Mouse (Mus musculus) hindbrain, embryonic 14.5 days (tissue): Measurements from ENCODE around the gene Gga3. TPM values are rescaled to one million over a fixed set of nuclear protein-coding genes. Genes with fewer than 3 reads are reported as not detected.

Experiments
- ATAC-seq: fragments of 200-750 bp; cut with Nextera tagmentation; 2 replicates; pipeline ENCODE4 v1.8.0; 2017; ENCODE audit warnings: moderate number of reproducible peaks, mild to moderate bottlenecking, moderate TSS enrichment, moderate library complexity; ENCODE audit not compliant: low FRiP score
- DNase-seq: peaks from one replicate; pipeline ENCODE4 v3.0.0-alpha.2; 2015; ENCODE audit warnings: low spot score
- H3K27ac ChIP-seq: fragments of 300-500 bp; sonication (generic); 2 replicates; pipeline ENCODE4 v1.5.1; 2014; ENCODE audit warnings: mild to moderate bottlenecking, moderate library complexity
- H3K27me3 ChIP-seq: fragments of 300-500 bp; sonication (generic); 2 replicates; pipeline ENCODE4 v1.6.1; 2014; ENCODE audit warnings: mild to moderate bottlenecking, low read length, mixed read lengths; ENCODE audit not compliant: control insufficient read depth, insufficient read depth
- H3K36me3 ChIP-seq: fragments of 300-500 bp; sonication (generic); replicated peaks from 2 replicates; pipeline ENCODE4 v1.6.1; 2014; ENCODE audit not compliant: control insufficient read depth, insufficient read depth
- H3K4me1 ChIP-seq: fragments of 300-500 bp; sonication (generic); replicated peaks from 2 replicates; pipeline ENCODE4 v1.6.1; 2014; ENCODE audit warnings: antibody characterized with exemption, low read length, mixed read lengths; ENCODE audit not compliant: control insufficient read depth, insufficient read depth
- H3K4me2 ChIP-seq: fragments of 300-500 bp; sonication (generic); replicated peaks from 2 replicates; pipeline ENCODE4 v1.6.1; 2014; ENCODE audit warnings: mild to moderate bottlenecking, moderate library complexity
- H3K4me3 ChIP-seq: fragments of 300-500 bp; sonication (generic); replicated peaks from 2 replicates; pipeline ENCODE4 v1.5.1; 2014; ENCODE audit warnings: mild to moderate bottlenecking, low read length
- H3K9ac ChIP-seq: fragments of 300-500 bp; sonication (generic); 2 replicates; pipeline ENCODE4 v1.6.1; 2014
- H3K9me3 ChIP-seq: fragments of 300-500 bp; sonication (generic); 2 replicates; pipeline ENCODE4 v1.6.1; 2016; ENCODE audit warnings: low read length; ENCODE audit not compliant: control insufficient read depth
- WGBS: fragments of 180-500 bp; shearing (Covaris S2); extraction: QIAGEN DNeasy Blood & Tissue Kit; methylation state at CpG from one replicate; pipeline ENCODE4 v1.1.7; 2014; 5-methylcytosine and 5-hydroxymethylcytosine counted together
- polyA plus RNA-seq: library from polyadenylated mRNA; unstranded; fragments of >200 nt; fragmentation: Nextera tagmentation; extraction: Ambion mirVana; gene quantifications from 2 replicates; pipeline ENCODE4 v1.2.1, GENCODE M21; 2014

Gene Gga3
- polyA plus RNA-seq, 1 experiment from 2014 or later, result 39.4 TPM

DNA sequence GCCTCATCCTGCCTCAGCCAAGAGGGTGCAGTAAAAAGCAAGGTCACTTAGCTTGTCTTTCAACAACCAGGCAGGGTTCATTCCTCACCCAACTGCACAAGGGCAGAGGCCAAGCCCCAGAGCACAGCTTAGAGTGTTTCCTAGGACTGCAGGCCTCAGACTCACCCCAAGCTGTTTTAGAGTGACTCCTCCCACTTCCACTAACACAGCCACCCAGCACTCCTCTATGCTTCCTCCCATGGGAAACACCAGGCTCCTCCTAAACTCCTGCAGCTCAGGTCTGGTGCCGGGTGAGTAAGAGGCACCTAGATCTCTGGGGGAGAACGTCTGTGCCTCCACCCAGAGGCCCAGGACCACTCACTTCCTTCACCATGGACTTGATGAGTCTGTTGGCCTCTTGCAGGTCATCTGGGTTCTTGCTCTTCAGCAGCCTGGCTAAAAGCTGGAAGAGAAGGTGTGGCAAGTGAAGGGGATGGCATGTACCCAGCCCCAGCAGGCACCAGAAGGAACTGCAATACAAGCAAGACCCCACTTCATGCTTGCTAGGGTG, 13.2 kb downstream of the Gga3 start:
- ATAC-seq, result no peak
- peaks cover 94% of the 10 kb centered on the region for H3K36me3 ChIP-seq
- WGBS, result 91% methylated on average over 2 of the region's 2 CpGs

DNA sequence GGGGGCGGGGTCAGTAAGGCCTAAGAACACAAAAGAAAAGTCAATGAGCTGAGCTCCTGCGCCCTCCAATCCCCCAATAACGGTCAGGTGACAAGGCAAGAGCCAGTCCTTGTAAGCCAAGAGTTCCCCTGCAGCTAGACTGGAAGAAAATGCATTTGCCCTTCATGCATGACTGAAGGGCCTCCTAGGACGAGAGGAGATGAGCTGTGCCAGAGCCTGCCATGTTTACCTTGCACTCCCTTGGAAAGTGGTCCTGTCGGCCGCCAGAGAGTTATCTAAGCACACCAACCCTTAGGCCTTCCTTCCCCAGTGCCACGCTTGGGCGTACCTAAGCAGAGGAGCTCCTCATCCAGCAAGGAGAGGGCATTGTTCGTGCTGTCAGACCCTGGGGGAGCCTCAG, 15.9 kb downstream of the Gga3 start:
- Histone ChIP-seq H3K9me3 (no peaks in the 10 kb centered on the region), H3K27me3 (no peaks in the 10 kb centered on the region), H3K4me1 (no peaks in the 10 kb centered on the region), H3K4me2 (no peak overlapping the region), H3K27ac (no peak overlapping the region), H3K4me3 (no peak overlapping the region), H3K9ac (no peak overlapping the region), H3K36me3 (peaks cover 97% of the 10 kb centered on the region)
- DNase-seq, result no peak
- ATAC-seq, result no peak
- 84% methylated on average over 9 of the region's 9 CpGs for WGBS

More for the DNA sequence above, 13.2 kb downstream of the Gga3 start:
- H3K27me3 ChIP-seq, result no peaks in the 10 kb centered on the region
- H3K9ac ChIP-seq, result no peak overlapping the region
- no peak overlapping the region for H3K4me2 ChIP-seq
- no peak overlapping the region for H3K27ac ChIP-seq
- H3K4me1 ChIP-seq, result no peaks in the 10 kb centered on the region
- DNase-seq, result no peak
- no peaks in the 10 kb centered on the region for H3K9me3 ChIP-seq
- no peak overlapping the region for H3K4me3 ChIP-seq

DNA sequence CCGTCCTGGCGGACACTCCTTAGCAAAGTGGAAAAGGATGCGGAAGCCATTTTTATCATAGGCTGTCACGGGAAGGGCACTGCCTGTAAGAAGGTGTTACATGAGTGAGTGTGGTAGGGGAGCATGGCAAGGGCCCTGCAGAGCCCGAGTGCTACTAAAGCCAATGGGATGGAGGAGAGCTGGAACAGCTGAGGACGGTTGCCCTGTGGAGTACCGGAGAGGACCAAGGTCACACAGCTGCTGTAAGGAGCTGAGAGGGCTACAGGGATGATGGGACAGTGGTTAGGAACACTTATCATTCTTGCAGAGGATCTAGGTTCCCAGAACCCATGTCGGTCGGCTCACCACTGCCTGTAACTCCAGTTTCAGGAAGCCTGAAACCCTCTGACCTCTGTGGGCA, 17.4 kb downstream of the Gga3 start:
- no peak overlapping the region for H3K27ac ChIP-seq
- ATAC-seq (no peak), DNase-seq (no peak)
- no peak overlapping the region for H3K4me3 ChIP-seq
- H3K27me3 ChIP-seq, result no peaks in the 10 kb centered on the region
- no peak overlapping the region for H3K9ac ChIP-seq
- H3K9me3 ChIP-seq, result no peaks in the 10 kb centered on the region
- no peaks in the 10 kb centered on the region for H3K4me1 ChIP-seq
- H3K4me2 ChIP-seq, result no peak overlapping the region
- WGBS, result 92% methylated on average over 9 of the region's 9 CpGs
- peaks cover 97% of the 10 kb centered on the region for H3K36me3 ChIP-seq

DNA sequence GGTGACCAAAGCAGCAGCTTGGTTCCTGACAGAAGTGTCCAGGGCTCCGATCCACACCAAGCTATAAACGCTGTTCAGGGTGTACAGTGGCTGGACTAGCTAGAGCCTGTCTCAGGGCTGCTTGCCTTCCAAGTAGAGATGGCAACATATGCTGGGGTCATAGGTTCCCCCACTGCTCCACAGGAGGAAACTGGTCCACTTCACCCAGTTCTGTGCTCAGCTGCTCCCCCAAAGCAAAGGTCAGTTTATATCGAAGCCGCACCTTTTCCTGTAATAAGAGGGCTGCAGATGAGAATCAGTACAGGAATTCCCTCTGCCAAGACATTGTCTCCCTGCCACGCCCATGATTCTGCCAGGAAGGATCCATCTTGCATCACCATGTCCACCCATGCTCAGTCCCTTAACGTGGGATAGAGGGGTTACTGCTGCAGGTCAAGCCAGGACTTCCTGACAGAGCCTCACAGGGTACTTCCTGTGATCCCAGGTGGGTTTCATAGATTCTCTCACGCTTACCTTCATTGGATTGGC, 18.2 kb downstream of the Gga3 start:
- no peak overlapping the region for H3K4me3 ChIP-seq
- ATAC-seq (no peak), DNase-seq (no peak)
- H3K4me1 ChIP-seq, result no peaks in the 10 kb centered on the region
- H3K27me3 ChIP-seq, result no peaks in the 10 kb centered on the region
- H3K27ac ChIP-seq, result no peak overlapping the region
- peaks cover 97% of the 10 kb centered on the region for H3K36me3 ChIP-seq
- 89% methylated on average over 7 of the region's 7 CpGs for WGBS
- H3K9ac ChIP-seq, result no peak overlapping the region
- no peak overlapping the region for H3K4me2 ChIP-seq
- no peaks in the 10 kb centered on the region for H3K9me3 ChIP-seq

DNA sequence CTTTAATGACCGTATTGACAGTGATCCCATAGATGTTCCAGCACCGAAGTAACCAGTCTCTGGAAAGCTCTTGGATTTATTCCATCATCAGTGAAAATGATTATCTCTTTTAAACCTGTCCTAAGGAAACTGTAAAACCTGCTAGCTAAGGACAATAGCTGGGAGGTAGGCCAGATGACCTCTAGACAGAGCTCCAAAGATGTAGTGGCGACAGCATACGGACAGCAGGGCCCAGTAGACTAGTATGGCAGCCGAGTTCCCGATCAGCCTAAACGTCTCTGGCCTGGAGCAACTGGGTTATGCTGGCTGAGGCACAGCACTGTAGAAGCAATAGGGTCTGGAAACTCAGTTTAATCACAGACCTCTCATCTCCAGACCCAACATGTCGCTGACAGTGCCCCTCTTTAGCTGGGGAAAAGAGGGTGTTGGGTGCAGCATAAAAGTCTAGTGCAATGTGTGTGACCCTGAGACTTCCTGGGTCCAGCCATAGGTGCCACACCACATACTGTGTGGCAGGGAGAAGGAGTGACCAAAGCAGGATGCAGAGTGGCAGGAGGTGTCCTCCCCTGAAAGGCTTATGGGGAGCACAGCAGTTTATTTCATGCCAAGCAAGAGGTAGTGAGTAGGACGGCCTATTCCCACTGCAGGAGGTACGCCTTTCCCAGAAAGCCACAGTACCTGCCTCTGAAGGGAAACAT, 19.3 kb downstream of the Gga3 start:
- DNase-seq, result no peak
- ATAC-seq, result no peak
- Histone ChIP-seq H3K27me3 (no peaks in the 10 kb centered on the region), H3K9me3 (no peaks in the 10 kb centered on the region), H3K4me2 (no peak overlapping the region), H3K36me3 (peaks cover 96% of the 10 kb centered on the region), H3K4me3 (no peak overlapping the region), H3K4me1 (no peaks in the 10 kb centered on the region), H3K9ac (no peak overlapping the region), H3K27ac (no peak overlapping the region)
- 89% methylated on average over 10 of the region's 10 CpGs for WGBS

DNA sequence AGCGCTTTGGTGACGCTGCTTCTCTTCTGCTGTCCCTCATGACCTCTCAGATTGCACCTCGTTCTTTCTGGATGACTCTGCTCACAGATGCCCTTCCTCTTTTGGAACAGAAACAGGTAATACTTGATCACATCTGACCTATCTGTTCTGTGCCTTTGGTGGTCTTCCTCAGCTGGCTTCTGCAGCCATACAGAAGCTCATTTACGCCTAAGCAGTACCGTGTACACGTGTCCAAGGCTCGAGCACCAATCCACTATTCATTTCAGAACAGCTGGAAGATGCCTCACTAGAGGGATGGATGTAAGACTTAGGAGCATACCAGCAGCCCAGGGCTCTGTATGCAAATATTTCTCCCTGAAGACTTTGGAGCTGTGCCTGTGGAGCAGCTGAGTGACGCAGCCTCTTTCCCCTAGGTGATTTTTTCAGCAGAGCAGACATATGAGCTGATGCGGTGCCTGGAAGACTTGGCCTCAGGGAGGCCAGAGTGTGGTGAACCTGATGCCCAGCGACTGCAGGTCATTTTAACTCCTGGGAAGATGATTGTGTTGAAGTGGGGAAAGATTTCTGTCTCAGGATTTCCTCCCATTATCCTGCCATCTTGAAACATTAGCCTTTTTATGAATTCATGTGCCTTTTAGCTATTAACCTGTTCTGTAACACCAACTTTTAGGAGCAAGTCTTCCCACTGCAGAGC, 20.8 kb downstream of the Gga3 start:
- no peak for DNase-seq
- Histone ChIP-seq H3K4me2 (no peak overlapping the region), H3K27ac (no peak overlapping the region), H3K4me1 (no peaks in the 10 kb centered on the region), H3K4me3 (no peak overlapping the region), H3K9me3 (no peaks in the 10 kb centered on the region), H3K27me3 (no peaks in the 10 kb centered on the region), H3K36me3 (peaks cover 99% of the 10 kb centered on the region), H3K9ac (no peak overlapping the region)
- ATAC-seq, result no peak
- 82% methylated on average over 10 of the region's 10 CpGs for WGBS

DNA sequence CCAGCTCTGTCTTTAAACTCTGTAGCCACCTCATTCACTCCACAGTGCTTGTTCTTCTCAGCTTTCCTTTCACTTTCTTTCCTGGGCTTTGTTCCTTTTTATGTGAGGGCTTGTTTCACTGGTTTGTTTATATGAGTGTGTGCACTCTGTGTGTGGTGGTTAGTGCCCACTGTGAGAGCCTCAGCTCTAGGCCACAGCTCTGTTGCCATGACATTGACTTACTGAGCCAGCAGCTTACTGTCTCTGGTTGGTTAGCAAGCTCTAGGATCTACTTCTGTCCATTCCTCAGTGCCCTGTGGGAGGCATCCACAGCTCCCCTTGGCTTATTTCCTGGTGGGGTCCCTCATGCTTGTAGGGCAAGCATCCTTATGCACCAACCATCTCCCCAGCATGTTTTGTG, 24.8 kb downstream of the Gga3 start:
- no peak overlapping the region for H3K4me3 ChIP-seq
- ATAC-seq, result no peak
- H3K27ac ChIP-seq, result no peak overlapping the region
- no peak overlapping the region for H3K4me2 ChIP-seq
- peaks cover 74% of the 10 kb centered on the region for H3K36me3 ChIP-seq
- no peak for DNase-seq
- no peak overlapping the region for H3K9ac ChIP-seq
- no peaks in the 10 kb centered on the region for H3K4me1 ChIP-seq
- no peaks in the 10 kb centered on the region for H3K27me3 ChIP-seq
- H3K9me3 ChIP-seq, result no peaks in the 10 kb centered on the region

DNA sequence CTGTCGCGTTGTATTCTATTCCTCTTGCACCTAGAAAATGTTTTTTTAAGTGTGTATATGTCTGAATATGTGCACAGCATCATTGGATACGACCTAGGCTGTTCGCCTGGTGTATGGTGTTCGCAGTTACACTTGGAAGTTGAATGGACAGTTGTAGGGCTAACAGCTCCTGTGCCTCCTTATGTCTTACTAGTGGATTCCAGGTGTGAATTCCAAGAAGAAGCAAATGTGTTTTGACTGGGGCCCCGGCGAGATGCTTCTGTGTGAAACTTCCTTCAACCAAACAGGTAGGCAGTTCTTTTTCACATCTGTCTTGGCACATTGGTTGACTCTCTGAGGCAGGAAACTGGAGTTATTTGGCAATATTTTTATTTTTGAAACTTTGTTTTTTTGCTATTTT, 38.9 kb downstream of the Gga3 start:
- ATAC-seq (no peak), DNase-seq (no peak)
- 20% methylated on average over 7 of the region's 7 CpGs for WGBS
- Histone ChIP-seq H3K4me1 (peaks cover 9% of the 10 kb centered on the region), H3K36me3 (peaks cover 38% of the 10 kb centered on the region), H3K27ac (no peak overlapping the region), H3K9ac (peak overlapping the region; percentile 76), H3K9me3 (no peaks in the 10 kb centered on the region), H3K4me3 (peak overlapping the region; percentile 64), H3K4me2 (peak overlapping the region; percentile 75), H3K27me3 (no peaks in the 10 kb centered on the region)

DNA sequence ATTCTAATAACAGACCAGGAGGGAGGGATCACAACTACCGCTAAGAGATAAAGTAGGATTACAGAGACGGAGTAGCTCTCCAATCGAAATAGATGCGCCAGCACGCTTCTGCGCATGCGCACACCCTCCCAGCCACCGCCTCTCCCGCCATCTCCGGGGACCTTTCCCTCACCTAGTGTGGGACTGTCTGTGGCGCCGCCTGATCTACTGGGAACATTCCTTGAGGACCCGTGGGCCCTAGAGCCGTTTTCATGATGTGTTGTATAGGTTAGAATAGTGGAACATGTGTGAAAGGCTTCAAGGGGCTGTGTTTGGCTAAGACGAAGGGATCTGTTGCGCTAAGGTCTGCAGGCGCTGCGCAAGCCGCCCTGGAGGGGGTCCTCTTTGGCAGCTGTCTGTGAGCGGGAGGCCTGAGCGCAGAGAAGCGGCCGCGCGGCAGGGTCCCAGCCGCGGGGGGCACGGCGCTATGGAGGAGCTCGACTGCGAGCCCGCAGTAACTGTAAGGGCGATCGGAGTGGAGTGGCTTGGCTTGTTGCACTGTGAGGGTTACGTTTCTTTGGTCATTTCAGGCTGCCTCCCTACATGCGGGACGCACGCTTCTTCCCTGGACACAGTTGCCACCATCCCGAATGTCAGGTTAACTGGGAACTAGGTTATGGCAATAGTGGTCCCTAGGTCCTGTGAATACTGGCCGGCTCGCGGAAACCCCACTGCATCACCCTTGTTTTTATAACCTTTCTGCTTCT, 39.6 kb downstream of the Gga3 start, which contains the start of gene Nup85:
Gene Nup85 (plus strand): TSS at position 371 of the 746 bp plus-strand sequence.
- H3K27ac ChIP-seq, result peak within 1 kb of the TSS; percentile 85

More for the DNA sequence above, 39.6 kb downstream of the Gga3 start, which contains the start of gene Nup85:
- DNase-seq (peak; percentile 99), ATAC-seq (peak; percentile 90)
- Histone ChIP-seq H3K4me1 (peaks cover 9% of the 10 kb centered on the region), H3K36me3 (peaks cover 31% of the 10 kb centered on the region), H3K4me2 (peak within 1 kb of the TSS; percentile 75), H3K27me3 (no peaks in the 10 kb centered on the region), H3K4me3 (peak within 1 kb of the TSS; percentile 64), H3K9me3 (no peaks in the 10 kb centered on the region), H3K9ac (peak within 1 kb of the TSS; percentile 76)
- under 1% methylated on average over 42 of the region's 42 CpGs for WGBS
